Mouse (Mus musculus): ENCODE measurements around the gene Brip1.

Gene Brip1

GRCm38 (mm10) chr11:86115955-86116354, 85.0 kb downstream of the Brip1 start:
- intact Hi-C loops (cut with DNase I): no loop called here

DNA sequence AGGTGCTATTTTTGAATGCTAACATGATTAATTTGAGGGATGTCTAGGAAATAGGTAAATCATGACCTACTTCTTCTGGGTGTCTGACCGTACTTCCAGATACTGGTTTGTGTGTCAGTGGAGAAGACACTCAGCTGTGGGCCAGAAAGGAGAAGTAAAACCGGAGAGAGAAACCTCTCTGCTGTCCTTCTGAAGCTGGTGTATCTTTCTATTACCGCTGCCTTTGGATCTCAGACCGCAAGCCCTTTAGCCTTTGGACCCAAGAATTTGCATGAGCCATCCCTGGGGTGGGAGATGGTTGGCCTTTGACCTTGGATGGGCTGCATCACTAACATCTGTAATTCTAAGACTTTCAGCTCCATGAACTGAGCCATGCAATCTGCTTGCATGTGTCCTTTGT, 93.7 kb downstream of the Brip1 start:
- intact Hi-C loops (cut with DNase I): no loop called here

DNA sequence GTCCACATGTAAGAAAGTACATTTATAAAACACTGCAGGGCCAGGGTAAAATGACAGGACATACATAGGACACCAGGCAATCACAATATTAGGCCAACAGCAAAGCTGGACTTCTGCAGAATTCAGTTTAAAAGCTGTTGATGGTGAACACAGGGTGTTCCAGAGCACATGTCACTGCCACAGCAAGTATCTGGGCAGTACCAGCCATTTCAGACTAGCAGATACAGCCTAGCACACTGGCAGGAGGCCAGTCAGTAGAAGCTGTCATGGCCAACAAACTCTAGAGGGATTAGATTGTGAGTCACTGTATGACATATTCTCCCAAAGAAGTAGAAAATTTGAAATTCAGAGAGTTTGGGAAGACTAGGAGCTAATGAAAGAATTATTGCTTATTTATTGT, 94.4 kb downstream of the Brip1 start:
- intact Hi-C loops (cut with DNase I): no loop called here

DNA sequence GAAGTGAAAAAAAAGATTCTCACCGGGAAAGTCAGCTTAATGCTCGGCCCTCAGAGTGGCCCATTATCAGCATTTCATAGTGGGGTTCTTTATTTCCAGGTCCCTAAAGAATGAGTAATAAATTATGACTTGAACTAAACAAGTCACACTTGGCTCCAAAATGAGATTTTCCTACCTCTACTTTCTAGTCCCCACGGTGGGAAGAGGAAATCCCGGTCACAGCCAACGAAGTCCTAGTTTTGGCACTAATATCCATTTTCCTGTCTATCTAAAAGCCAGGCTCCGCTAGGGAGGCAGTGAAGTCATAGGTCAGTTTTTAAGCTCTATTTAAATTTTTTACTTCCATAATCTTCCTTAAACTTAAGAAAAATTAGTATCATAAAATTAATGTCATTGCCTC, 99.8 kb downstream of the Brip1 start:
- intact Hi-C loops (cut with DNase I): no loop called here

DNA sequence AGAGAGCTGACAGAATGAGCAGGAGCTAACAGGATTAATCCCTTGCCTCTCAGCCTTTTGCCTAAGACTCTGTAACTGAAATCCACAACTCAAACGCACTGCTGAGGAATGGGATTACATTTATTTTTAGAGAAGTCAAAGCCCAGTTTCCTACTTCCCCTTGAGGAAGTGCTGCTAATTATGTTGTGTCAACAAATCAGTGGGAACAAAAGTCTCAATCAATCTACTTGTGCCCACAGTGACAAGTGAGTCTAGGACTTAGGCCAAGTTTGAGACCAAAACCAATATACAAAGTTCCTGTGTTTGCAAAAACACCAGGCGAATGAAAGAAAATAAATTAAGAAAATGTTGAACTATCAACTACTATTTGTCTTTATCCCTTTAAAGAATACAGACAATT, 101.7 kb downstream of the Brip1 start:
- intact Hi-C loops (cut with DNase I): no loop called here

DNA sequence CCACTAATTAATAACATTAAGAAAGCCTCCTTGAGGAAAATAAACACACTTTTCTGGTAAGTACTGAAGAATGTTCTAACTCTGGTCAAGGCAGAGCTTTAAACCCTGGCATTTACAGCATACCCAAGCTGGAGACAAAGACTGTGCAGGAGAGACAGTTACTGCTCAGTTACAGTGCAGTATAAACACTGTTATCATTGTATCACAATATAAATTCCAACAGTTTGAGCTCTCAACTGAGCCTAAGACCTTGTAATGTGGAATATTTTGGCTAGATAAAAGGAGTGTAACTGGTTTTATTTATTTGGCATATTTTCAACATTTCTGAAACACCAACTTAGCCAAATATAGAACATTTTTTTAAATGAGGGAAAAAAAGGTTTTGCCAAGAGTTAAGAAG, 112.2 kb downstream of the Brip1 start:
- intact Hi-C loops (cut with DNase I): no loop called here

DNA sequence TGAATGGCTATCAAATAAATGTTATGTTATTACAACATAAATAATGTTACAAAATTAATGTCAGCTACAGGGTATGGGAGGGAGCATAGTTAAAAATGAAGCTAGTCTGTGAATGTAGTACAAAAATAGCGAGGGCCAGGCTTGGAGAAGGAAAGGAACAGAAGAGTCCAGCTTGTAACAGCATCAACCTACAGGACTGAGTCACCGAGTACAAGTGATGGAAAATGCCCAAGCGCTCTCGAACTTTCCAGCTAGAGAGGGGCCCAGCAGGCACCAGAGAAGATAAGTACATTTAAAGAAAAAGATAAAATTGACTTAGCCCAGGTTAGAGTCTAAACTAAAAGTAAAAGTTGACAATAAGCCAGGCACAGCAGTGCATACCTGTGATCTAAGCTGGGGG, 116.5 kb downstream of the Brip1 start:
- intact Hi-C loops (cut with DNase I): no loop called here

GRCm38 (mm10) chr11:86078025-86078424, 123.0 kb downstream of the Brip1 start:
- intact Hi-C loops (cut with DNase I): no loop called here

GRCm38 (mm10) chr11:86076966-86077365, 124.0 kb downstream of the Brip1 start:
- intact Hi-C loops (cut with DNase I): no loop called here

GRCm38 (mm10) chr11:86076403-86076802, 124.6 kb downstream of the Brip1 start:
- intact Hi-C loops (cut with DNase I): no loop called here

- intact Hi-C loops (cut with DNase I): no loop called here
Measured at GRCm38 (mm10) chr11:86075371-86075770, 125.6 kb downstream of the Brip1 start.

DNA sequence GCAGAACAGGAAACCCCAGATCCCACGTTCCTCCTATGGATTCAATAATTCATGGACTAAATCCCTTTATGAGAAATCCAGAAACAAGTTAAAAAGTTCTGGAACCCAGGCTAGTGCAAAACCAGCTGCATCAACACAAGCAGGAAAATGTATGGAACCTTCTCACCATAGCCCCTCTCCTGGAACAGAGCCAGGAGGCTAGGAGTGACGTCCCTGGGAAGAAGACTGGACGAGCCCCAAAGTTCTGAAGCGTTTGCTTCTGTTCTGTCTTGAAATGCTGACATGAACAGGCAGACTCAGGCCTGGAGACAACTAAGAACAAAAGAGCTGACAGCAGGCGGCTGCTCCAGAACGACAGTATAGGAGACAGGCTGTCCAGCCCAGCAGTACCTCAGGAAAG, 132.3 kb downstream of the Brip1 start:
- intact Hi-C loops (cut with DNase I): loop anchor here (5.0 kb wide), 2 partner anchors 76 to 221 kb away; no protein-coding TSS in a partner anchor

GRCm38 (mm10) chr11:86067154-86067553, 133.8 kb downstream of the Brip1 start:
- intact Hi-C loops (cut with DNase I): loop anchor here (5.0 kb wide), 2 partner anchors 75 to 220 kb away; no protein-coding TSS in a partner anchor

DNA sequence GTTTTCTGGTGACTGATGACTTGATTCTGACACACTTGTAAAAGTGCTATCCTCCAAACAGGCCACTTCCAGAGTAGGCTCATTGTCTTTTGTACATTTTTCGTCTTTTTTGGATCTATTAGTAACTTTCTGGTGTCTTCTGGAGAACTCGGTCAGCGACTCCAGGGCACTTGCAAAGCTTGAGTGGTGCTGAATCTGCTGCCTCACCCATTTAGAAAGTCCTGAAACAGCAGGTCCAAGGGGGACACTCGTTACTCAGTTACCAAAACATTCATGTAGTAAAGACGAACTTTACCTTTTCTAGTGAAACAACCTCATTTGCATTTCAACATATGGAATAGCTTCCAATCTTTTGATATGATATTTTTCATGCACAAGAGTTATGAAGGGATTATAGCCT, 136.1 kb downstream of the Brip1 start:
- intact Hi-C loops (cut with DNase I): loop anchor here (5.0 kb wide), 2 partner anchors 73 to 218 kb away; no protein-coding TSS in a partner anchor

DNA sequence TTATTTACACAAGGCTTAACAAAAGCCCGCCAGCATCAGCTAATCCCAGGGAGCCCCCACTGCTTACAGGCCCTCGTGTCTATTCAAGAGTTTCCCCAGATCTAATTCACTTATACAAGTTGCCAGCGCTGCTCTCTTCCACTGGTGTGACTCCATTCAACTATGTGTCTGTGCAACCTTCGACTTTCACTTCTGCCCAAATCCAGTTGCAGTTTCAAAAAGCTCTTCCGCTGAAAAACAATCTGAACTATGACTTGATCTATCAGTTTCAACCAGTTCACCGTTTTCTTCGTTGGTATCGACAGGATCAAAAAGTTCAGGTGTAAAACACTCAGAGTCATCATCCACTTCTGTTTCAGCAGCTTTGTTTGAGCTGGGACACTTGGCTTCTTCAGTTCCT, 139.8 kb downstream of the Brip1 start:
- intact Hi-C loops (cut with DNase I): no loop called here

GRCm38 (mm10) chr11:86059123-86059522, 141.9 kb downstream of the Brip1 start:
- intact Hi-C loops (cut with DNase I): no loop called here

- intact Hi-C loops (cut with DNase I): no loop called here
Measured at GRCm38 (mm10) chr11:86055806-86056205, 145.2 kb downstream of the Brip1 start.

DNA sequence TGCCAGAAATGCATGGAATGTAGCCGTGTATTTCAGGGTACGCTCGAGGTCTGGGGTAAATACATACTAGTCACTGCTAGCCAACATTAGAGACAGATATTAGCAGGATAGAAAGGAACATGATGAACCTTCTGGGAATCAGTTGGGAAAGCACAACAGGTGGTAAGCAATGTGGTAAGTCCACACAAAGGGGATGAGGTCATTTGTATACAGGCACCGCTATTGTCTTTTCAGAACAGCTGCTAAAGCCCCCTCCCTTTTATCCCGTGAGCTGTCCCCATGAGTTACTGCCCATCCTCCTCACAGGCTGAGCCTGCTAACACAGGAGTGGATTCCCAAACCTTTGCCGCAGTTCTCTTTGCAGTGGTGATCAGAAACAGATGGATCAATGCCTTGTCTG, 149.6 kb downstream of the Brip1 start:
- intact Hi-C loops (cut with DNase I): no loop called here

- intact Hi-C loops (cut with DNase I): no loop called here
Measured at GRCm38 (mm10) chr11:86050430-86051280, 150.3 kb downstream of the Brip1 start.

- intact Hi-C loops (cut with DNase I): no loop called here
Measured at GRCm38 (mm10) chr11:86039994-86040393, 161.0 kb downstream of the Brip1 start.

GRCm38 (mm10) chr11:86039355-86039754, 161.6 kb downstream of the Brip1 start:
- intact Hi-C loops (cut with DNase I): no loop called here

DNA sequence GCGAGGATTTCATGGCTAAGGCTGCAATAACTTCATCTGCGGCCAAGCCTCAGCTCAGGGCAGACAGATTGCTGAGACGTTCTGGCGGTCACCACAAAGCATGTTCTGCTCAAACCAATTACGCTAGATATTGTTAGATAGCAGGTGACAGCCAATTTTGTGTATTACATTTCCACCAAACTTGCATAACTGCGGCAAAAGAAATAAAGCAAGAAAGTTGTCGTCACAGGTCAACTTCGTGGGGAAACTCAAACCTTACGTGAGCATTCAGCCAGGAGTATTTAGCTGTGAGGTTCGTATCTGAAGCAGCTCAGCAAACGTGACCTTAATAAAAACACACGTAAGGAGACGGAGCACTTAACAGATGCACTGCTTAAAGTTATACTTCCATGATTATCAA, 162.3 kb downstream of the Brip1 start:
- intact Hi-C loops (cut with DNase I): no loop called here

- intact Hi-C loops (cut with DNase I): no loop called here
Measured at GRCm38 (mm10) chr11:86032910-86033309, 168.1 kb downstream of the Brip1 start.

Data from adrenal gland (tissue).